Mouse (Mus musculus): ENCODE measurements at regions not wholly inside any gene's neighbourhood (a gene's known extent, or its start where the extent isn't known, plus 50 kb on each side); places are given as distances from the start of the nearest gene placed in this dataset.

GRCm38 (mm10) chr9:43593236-43593635 is 150.5 kb upstream of the Nectin1 start:
- peak; percentile 42 for DNase-seq (ENCODE audit: extremely low read depth, insufficient read length, low spot score)

GRCm38 (mm10) chr9:43594814-43595213 is 149.0 kb upstream of the Nectin1 start:
- DNase-seq (ENCODE audit: extremely low read depth, insufficient read length, low spot score) = no peak

- no peak for DNase-seq (ENCODE audit: extremely low read depth, insufficient read length, low spot score)
Observed at GRCm38 (mm10) chr9:43595461-43595860, 148.3 kb upstream of the Nectin1 start.

GRCm38 (mm10) chr9:43600396-43600795 is 143.4 kb upstream of the Nectin1 start:
- peak; percentile 47 for DNase-seq (ENCODE audit: extremely low read depth, insufficient read length, low spot score)

- no peak for DNase-seq (ENCODE audit: extremely low read depth, insufficient read length, low spot score)
Observed at GRCm38 (mm10) chr9:43617632-43618031, 126.2 kb upstream of the Nectin1 start.

GRCm38 (mm10) chr9:43627558-43627957 is 116.2 kb upstream of the Nectin1 start:
- no peak for DNase-seq (ENCODE audit: extremely low read depth, insufficient read length, low spot score)

- no peak for DNase-seq (ENCODE audit: extremely low read depth, insufficient read length, low spot score)
Observed at GRCm38 (mm10) chr9:43628786-43629185, 115.0 kb upstream of the Nectin1 start.

- no peak for DNase-seq (ENCODE audit: extremely low read depth, insufficient read length, low spot score)
Observed at GRCm38 (mm10) chr9:43636372-43636965, 107.3 kb upstream of the Nectin1 start.

- DNase-seq (ENCODE audit: extremely low read depth, insufficient read length, low spot score) = no peak
Observed at GRCm38 (mm10) chr9:43658186-43658585, 85.6 kb upstream of the Nectin1 start.

- DNase-seq (ENCODE audit: extremely low read depth, insufficient read length, low spot score) = no peak
Observed at GRCm38 (mm10) chr9:43659237-43659636, 84.5 kb upstream of the Nectin1 start.

- no peak for DNase-seq (ENCODE audit: extremely low read depth, insufficient read length, low spot score)
Observed at GRCm38 (mm10) chr9:43660151-43660550, 83.6 kb upstream of the Nectin1 start.

- no peak for DNase-seq (ENCODE audit: extremely low read depth, insufficient read length, low spot score)
Observed at GRCm38 (mm10) chr9:43660896-43661563, 82.8 kb upstream of the Nectin1 start.

- no peak for DNase-seq (ENCODE audit: extremely low read depth, insufficient read length, low spot score)
Observed at GRCm38 (mm10) chr9:43661646-43662045, 82.1 kb upstream of the Nectin1 start.

GRCm38 (mm10) chr9:43667386-43667785 is 76.4 kb upstream of the Nectin1 start:
- no peak for DNase-seq (ENCODE audit: extremely low read depth, insufficient read length, low spot score)

GRCm38 (mm10) chr9:43667974-43668373 is 75.8 kb upstream of the Nectin1 start:
- DNase-seq (ENCODE audit: extremely low read depth, insufficient read length, low spot score) = no peak

- DNase-seq (ENCODE audit: extremely low read depth, insufficient read length, low spot score) = peak; percentile 51
Observed at GRCm38 (mm10) chr9:43668731-43669130, 75.1 kb upstream of the Nectin1 start.

GRCm38 (mm10) chr9:43670563-43670962 is 73.2 kb upstream of the Nectin1 start:
- no peak for DNase-seq (ENCODE audit: extremely low read depth, insufficient read length, low spot score)

GRCm38 (mm10) chr9:43673171-43673680 is 70.6 kb upstream of the Nectin1 start:
- no peak for DNase-seq (ENCODE audit: extremely low read depth, insufficient read length, low spot score)

GRCm38 (mm10) chr9:43674321-43674720 is 69.5 kb upstream of the Nectin1 start:
- peak; percentile 43 for DNase-seq (ENCODE audit: extremely low read depth, insufficient read length, low spot score)

- peak; percentile 54 for DNase-seq (ENCODE audit: extremely low read depth, insufficient read length, low spot score)
Observed at GRCm38 (mm10) chr9:43676011-43676410, 67.8 kb upstream of the Nectin1 start.

- DNase-seq (ENCODE audit: extremely low read depth, insufficient read length, low spot score) = no peak
Observed at GRCm38 (mm10) chr9:43679331-43679730, 64.5 kb upstream of the Nectin1 start.

- peak; percentile 53 for DNase-seq (ENCODE audit: extremely low read depth, insufficient read length, low spot score)
Observed at GRCm38 (mm10) chr9:43681317-43681716, 62.5 kb upstream of the Nectin1 start.
